Mouse (Mus musculus) neural tube, embryonic 11.5 days (tissue): ENCODE data around the gene Lfng. TPM values are rescaled to one million over a fixed set of nuclear protein-coding genes. Genes with fewer than 3 reads are reported as not detected.

Source experiments
- ATAC-seq: fragments of 200-750 bp; cut with Nextera tagmentation; 2 replicates; pipeline ENCODE4 v1.8.0; 2017; ENCODE audit warnings: moderate number of reproducible peaks, mild to moderate bottlenecking, moderate TSS enrichment, moderate library complexity; ENCODE audit not compliant: insufficient read depth, low FRiP score, low TSS enrichment
- DNase-seq: peaks from one replicate; pipeline ENCODE4 v3.0.0-alpha.2; 2015; ENCODE audit warnings: low spot score
- H3K27ac ChIP-seq: fragments of 300-500 bp; sonication (generic); 2 replicates; pipeline ENCODE4 v1.5.1; 2014; ENCODE audit warnings: low read depth, mild to moderate bottlenecking, low read length
- H3K27me3 ChIP-seq: fragments of 300-500 bp; sonication (generic); 2 replicates; pipeline ENCODE4 v1.6.1; 2014; ENCODE audit warnings: mild to moderate bottlenecking, low read length, mixed read lengths; ENCODE audit not compliant: control insufficient read depth, insufficient read depth
- H3K36me3 ChIP-seq: fragments of 300-500 bp; sonication (generic); 2 replicates; pipeline ENCODE4 v1.6.1; 2014; ENCODE audit warnings: mild to moderate bottlenecking, low read length, moderate library complexity, mixed read lengths; ENCODE audit not compliant: control insufficient read depth, insufficient read depth
- H3K4me1 ChIP-seq: fragments of 300-500 bp; sonication (generic); 2 replicates; pipeline ENCODE4 v1.6.1; 2014; ENCODE audit warnings: low read length, mixed read lengths; ENCODE audit not compliant: control insufficient read depth, insufficient read depth
- H3K4me2 ChIP-seq: fragments of 300-500 bp; sonication (generic); 2 replicates; pipeline ENCODE4 v1.6.1; 2014; ENCODE audit warnings: low read depth, mild to moderate bottlenecking, moderate library complexity
- H3K4me3 ChIP-seq: fragments of 300-500 bp; sonication (generic); 2 replicates; pipeline ENCODE4 v1.5.1; 2014; ENCODE audit warnings: low read depth, low read length
- H3K9ac ChIP-seq: fragments of 300-500 bp; sonication (generic); 2 replicates; pipeline ENCODE4 v1.6.1; 2014; ENCODE audit warnings: mild to moderate bottlenecking, low read length
- H3K9me3 ChIP-seq: fragments of 300-500 bp; sonication (generic); 2 replicates; pipeline ENCODE4 v1.6.1; 2016; ENCODE audit warnings: low read length; ENCODE audit not compliant: control insufficient read depth
- WGBS: fragments of 180-500 bp; shearing (Covaris S2); extraction: QIAGEN DNeasy Blood & Tissue Kit; methylation state at CpG from one replicate; pipeline ENCODE4 v1.1.7; 2014; 5-methylcytosine and 5-hydroxymethylcytosine counted together
- polyA plus RNA-seq: library from polyadenylated mRNA; unstranded; fragments of >200 nt; fragmentation: Nextera tagmentation; extraction: Ambion mirVana; gene quantifications from 2 replicates; pipeline ENCODE4 v1.2.1, GENCODE M21; 2014

Gene Lfng
- polyA plus RNA-seq, 1 experiment from 2014 or later = 35.4 TPM

- Histone ChIP-seq H3K4me3 (no peak overlapping the region), H3K36me3 (no peaks in the 10 kb centered on the region), H3K9me3 (no peaks in the 10 kb centered on the region), H3K27ac (no peak overlapping the region), H3K4me2 (no peak overlapping the region), H3K27me3 (no peaks in the 10 kb centered on the region), H3K9ac (no peak overlapping the region), H3K4me1 (peaks cover 20% of the 10 kb centered on the region)
- DNase-seq (no peak), ATAC-seq (no peak)
- 84% methylated on average over 11 of the region's 11 CpGs for WGBS
Measured at GRCm38 (mm10) chr5:140651231-140651630, 44.1 kb downstream of the Lfng start.

- ATAC-seq = no peak
- Histone ChIP-seq H3K9me3 (no peaks in the 10 kb centered on the region), H3K9ac (no peak overlapping the region), H3K4me1 (peaks cover 7% of the 10 kb centered on the region), H3K4me2 (no peak overlapping the region), H3K4me3 (no peak overlapping the region), H3K27ac (no peak overlapping the region), H3K36me3 (no peaks in the 10 kb centered on the region), H3K27me3 (no peaks in the 10 kb centered on the region)
- 80% methylated on average over 7 of the region's 7 CpGs for WGBS
- no peak for DNase-seq
Measured at GRCm38 (mm10) chr5:140652587-140652986, 45.5 kb downstream of the Lfng start.

GRCm38 (mm10) chr5:140654096-140654845 is 47.2 kb downstream of the Lfng start:
- Histone ChIP-seq H3K27ac (no peak overlapping the region), H3K4me3 (no peak overlapping the region), H3K27me3 (no peaks in the 10 kb centered on the region), H3K9me3 (no peaks in the 10 kb centered on the region), H3K9ac (no peak overlapping the region), H3K36me3 (no peaks in the 10 kb centered on the region), H3K4me1 (peaks cover 7% of the 10 kb centered on the region), H3K4me2 (no peak overlapping the region)
- 77% methylated on average over 15 of the region's 15 CpGs for WGBS
- ATAC-seq (no peak), DNase-seq (no peak)

GRCm38 (mm10) chr5:140659607-140660272 is 52.6 kb downstream of the Lfng start:
- Histone ChIP-seq H3K27me3 (no peaks in the 10 kb centered on the region), H3K9ac (no peak overlapping the region), H3K4me3 (no peak overlapping the region), H3K9me3 (no peaks in the 10 kb centered on the region), H3K4me1 (no peaks in the 10 kb centered on the region), H3K4me2 (no peak overlapping the region), H3K27ac (no peak overlapping the region), H3K36me3 (no peaks in the 10 kb centered on the region)
- no peak for DNase-seq
- WGBS = 42% methylated on average over 16 of the region's 16 CpGs
- peak; percentile 20; the same call in 1 of the 2 replicates for ATAC-seq

GRCm38 (mm10) chr5:140660398-140660797 is 53.3 kb downstream of the Lfng start:
- H3K4me3 ChIP-seq = no peak overlapping the region
- H3K9me3 ChIP-seq = no peaks in the 10 kb centered on the region
- H3K9ac ChIP-seq = no peak overlapping the region
- H3K27me3 ChIP-seq = no peaks in the 10 kb centered on the region
- no peak overlapping the region for H3K4me2 ChIP-seq
- H3K27ac ChIP-seq = no peak overlapping the region
- DNase-seq (no peak), ATAC-seq (no peak)
- no peaks in the 10 kb centered on the region for H3K36me3 ChIP-seq
- no peaks in the 10 kb centered on the region for H3K4me1 ChIP-seq
- 94% methylated on average over 1 of the region's 1 CpGs for WGBS

- no peak overlapping the region for H3K4me3 ChIP-seq
- H3K9ac ChIP-seq = no peak overlapping the region
- ATAC-seq (no peak), DNase-seq (no peak)
- H3K36me3 ChIP-seq = no peaks in the 10 kb centered on the region
- H3K27ac ChIP-seq = no peak overlapping the region
- no peaks in the 10 kb centered on the region for H3K4me1 ChIP-seq
- WGBS = 85% methylated on average over 8 of the region's 8 CpGs
- H3K27me3 ChIP-seq = no peaks in the 10 kb centered on the region
- no peak overlapping the region for H3K4me2 ChIP-seq
- H3K9me3 ChIP-seq = no peaks in the 10 kb centered on the region
Measured at GRCm38 (mm10) chr5:140661427-140661826, 54.3 kb downstream of the Lfng start.

- H3K4me3 ChIP-seq = no peak overlapping the region
- H3K9me3 ChIP-seq = no peaks in the 10 kb centered on the region
- DNase-seq (no peak), ATAC-seq (no peak)
- no peak overlapping the region for H3K9ac ChIP-seq
- 68% methylated on average over 12 of the region's 12 CpGs for WGBS
- no peaks in the 10 kb centered on the region for H3K27me3 ChIP-seq
- no peak overlapping the region for H3K4me2 ChIP-seq
- H3K36me3 ChIP-seq = no peaks in the 10 kb centered on the region
- no peak overlapping the region for H3K27ac ChIP-seq
- H3K4me1 ChIP-seq = no peaks in the 10 kb centered on the region
Measured at GRCm38 (mm10) chr5:140661875-140662643, 54.9 kb downstream of the Lfng start.

- H3K4me2 ChIP-seq = no peak overlapping the region
- no peak for ATAC-seq
- no peaks in the 10 kb centered on the region for H3K27me3 ChIP-seq
Measured at GRCm38 (mm10) chr5:140662741-140663592, 55.8 kb downstream of the Lfng start.

More at GRCm38 (mm10) chr5:140662741-140663592, 55.8 kb downstream of the Lfng start:
- Histone ChIP-seq H3K9me3 (no peaks in the 10 kb centered on the region), H3K4me3 (no peak overlapping the region), H3K4me1 (no peaks in the 10 kb centered on the region), H3K27ac (no peak overlapping the region), H3K9ac (no peak overlapping the region), H3K36me3 (no peaks in the 10 kb centered on the region)
- 74% methylated on average over 17 of the region's 17 CpGs for WGBS
- no peak for DNase-seq
